Mouse (Mus musculus) ovary, adult 10 weeks (tissue): ENCODE results near the gene Efemp2. TPM values are rescaled to one million over a fixed set of nuclear protein-coding genes. Genes with fewer than 3 reads are reported as not detected.

ENCODE experiments used
- polyA plus RNA-seq: library from polyadenylated mRNA; stranded (reverse); fragments of 350-450 nt; fragmentation: Illumina TruSeq; extraction: RNeasy Lipid Tissue Mini Kit (QIAGEN cat#74804); gene quantifications from one replicate; pipeline ENCODE4 v1.2.3, GENCODE M21; 2014

Gene Efemp2
- 2.1 TPM for polyA plus RNA-seq

DNA sequence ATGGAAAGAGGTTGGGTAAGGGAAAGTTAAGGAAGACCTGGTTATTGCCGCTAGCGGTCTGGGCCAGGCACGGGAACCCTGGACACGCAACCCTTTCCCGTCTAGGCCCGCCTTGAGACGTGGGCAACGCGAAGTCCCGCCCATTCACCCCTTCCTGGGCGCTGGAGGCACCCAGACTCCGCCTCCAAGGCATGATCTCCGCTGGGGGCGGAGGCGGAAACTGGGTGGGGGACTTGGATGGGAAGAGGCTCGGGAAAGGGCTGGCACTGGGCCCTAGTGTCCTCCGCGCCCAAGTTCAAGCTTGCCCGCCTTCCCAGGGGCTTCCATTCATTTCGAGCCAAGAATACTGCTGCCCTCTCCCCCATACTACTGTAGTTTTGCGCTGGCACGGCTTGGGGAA lies at the start of gene Efemp2:
Gene Efemp2, plus strand, starts transcription at position 235 of the 400 bp plus-strand sequence.

DNA sequence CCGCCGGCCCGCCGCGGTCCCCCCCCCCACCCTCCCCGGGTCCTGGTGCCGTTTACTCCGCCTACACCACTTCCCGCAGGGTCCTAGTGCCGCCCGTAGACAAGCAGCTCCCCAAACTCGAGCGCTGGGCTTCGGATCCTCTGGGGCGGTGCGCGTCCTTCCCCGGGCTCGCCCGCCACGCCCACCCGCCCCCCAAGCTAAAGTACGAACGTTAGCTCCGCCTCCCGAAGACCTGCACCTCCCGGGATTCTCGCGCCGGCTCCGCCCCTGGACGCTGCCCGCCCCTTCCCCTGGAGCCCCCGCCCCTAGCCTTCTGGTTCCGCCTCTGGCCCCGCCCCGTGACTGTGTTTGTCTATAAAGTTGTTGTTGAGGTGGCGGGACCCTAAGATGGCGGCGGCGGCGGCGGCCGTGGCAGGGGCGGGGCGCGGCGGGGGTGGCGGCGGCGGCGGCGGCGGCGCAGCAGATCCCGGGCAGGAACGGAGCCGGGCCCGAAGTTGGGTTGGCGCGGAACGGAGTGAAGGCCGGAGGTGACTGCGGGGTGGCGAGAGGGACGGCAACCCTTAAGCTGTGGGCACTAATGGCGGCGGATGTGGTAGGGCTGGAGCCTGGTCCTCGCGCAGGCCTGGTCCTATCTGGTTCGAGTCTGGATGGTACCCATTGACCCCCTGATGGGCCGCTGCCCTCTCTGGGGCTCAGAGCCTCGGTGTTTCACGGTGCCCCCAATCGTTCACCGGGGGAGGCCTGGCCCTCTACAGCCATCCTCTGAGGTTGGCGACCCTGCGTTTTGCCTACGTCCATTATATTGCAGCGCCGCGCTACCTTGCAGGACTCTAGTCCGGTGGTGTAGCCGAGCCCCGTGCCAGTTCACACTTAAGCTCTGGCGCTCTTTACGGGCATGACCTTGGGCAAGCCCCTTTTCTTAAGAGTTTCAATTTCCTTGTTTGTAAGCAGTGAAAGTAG lies 48.7 kb upstream of the Efemp2 start, which contains the start of the genes Drap1 and AI837181:
Gene Drap1, minus strand, starts transcription at position 198 of the 960 bp plus-strand sequence.
Gene AI837181, plus strand, starts transcription at position 363 of the 960 bp plus-strand sequence.

GRCm38 (mm10) chr19:5447515-5448353 lies 26.0 kb upstream of the Efemp2 start, which contains the start of gene Fosl1:
Fosl1 (plus strand) TSS chr19:5447547.

DNA sequence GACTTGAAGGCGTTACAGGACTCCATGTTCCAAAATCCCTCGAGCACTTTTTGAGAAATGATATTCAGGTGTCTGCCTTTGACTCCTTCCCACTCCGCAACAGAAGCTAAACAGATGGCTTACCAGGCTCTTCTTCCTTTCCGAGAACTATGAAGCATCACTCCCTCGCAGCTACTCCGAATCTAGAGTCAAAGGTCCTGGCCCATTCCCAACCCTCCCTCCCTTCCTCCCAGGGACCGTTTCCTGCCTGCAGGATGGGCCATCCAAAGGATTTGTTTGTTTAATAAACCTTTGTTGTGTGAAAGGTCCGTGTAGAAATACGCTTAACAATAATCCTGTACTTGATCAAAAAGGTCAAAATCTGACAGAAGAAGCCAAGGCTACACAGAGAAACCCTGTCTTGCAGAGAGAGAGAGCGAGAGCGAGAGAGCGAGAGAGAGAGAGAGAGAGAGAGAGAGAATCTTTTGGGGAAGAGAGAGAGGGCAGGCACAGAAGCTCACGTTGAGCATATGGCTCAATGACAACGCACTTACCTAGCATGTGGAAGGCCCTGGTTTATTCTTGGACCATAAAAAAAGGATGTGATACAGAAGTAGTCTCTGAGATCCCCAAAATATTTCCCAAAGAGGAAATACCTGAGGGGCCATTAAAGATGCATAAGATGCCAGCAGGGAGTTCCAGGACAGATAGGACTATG lies 15.9 kb upstream of the Efemp2 start, which contains the start of gene Ccdc85b:
Gene Ccdc85b, minus strand, starts transcription at position 149 of the 697 bp plus-strand sequence.

DNA sequence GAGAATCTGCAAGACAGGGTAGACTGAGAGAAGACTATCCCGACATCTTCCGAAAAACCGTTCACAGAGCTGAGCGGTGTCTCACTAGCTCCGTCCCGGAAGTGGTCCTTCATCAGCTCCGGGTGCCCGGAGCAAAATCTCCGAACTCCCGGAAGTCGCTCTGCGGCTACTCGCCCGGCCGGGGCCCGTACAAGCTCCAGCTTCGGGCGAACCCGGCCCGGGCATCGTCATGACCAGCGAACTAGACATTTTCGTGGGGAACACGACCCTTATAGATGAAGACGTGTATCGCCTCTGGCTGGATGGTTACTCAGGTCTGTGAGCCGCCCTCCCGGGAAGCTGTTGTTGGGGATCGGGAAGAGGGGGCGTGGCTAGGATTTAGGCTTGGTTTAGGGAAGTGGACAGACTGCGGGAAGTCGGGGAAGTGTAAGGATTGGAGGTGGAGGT lies 13.3 kb upstream of the Efemp2 start, which contains the start of gene Fibp:
Gene Fibp, plus strand, starts transcription at position 151 of the 447 bp plus-strand sequence.

GRCm38 (mm10) chr19:5468374-5468773 lies 5.4 kb upstream of the Efemp2 start, which contains the start of gene Ctsw:
Ctsw (minus strand) TSS chr19:5468507.

GRCm38 (mm10) chr19:5487768-5488550 lies 14.2 kb downstream of the Efemp2 start, which contains the start of gene Mus81:
Mus81 (minus strand) TSS chr19:5488402.

DNA sequence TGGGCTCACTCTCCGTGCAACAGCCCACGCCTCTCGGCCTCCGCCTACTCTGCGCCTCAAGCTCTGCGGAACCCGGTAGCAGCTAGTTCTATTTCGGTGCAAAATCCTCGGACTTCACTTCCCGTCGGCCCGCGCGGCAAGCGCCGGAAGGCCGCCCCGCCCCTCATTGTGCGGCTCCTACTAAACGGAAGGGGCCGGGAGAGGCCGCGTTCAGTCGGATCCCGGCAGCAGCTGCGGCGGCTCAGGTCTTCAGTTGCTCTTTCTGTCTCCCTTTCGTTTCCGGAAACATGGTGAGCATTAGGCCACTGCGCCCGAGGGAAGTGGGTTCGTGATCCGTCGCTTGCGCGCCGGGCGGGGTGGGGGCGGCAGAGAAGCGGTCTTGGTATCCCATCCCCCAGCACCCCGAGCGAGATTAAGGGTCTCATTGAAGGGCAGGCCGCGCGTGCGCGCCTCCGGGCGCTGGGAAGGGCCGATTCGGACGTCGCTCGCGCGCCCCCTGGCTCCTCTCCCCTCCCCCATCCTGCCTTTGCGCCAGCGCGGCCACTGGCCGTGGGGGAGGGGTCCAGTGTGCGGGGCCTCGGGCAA lies 16.7 kb downstream of the Efemp2 start, which contains the start of gene Cfl1:
Gene Cfl1, plus strand, starts transcription at position 143 of the 585 bp plus-strand sequence.

DNA sequence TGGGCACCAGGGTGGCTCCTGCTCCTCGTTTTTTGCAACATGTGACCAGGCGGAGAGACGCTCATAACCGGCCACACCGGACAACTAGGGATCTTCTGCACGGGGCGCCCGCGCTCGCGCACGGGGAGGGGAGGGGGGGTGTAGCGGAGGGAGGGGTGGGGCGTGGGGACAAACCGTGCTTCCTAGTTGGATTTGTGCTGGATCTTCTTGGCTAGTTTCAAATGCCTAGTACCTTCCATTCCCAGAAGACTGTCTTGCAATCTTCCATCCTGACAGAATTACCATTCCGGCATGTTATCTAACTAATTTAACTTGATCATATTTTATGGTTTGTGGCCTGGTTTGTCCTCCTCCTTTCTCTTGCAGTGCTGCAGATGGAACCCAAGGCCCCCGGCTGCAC lies 29.9 kb downstream of the Efemp2 start, which contains the start of gene 1700020D05Rik:
Gene 1700020D05Rik, minus strand, starts transcription at position 101 of the 400 bp plus-strand sequence.

DNA sequence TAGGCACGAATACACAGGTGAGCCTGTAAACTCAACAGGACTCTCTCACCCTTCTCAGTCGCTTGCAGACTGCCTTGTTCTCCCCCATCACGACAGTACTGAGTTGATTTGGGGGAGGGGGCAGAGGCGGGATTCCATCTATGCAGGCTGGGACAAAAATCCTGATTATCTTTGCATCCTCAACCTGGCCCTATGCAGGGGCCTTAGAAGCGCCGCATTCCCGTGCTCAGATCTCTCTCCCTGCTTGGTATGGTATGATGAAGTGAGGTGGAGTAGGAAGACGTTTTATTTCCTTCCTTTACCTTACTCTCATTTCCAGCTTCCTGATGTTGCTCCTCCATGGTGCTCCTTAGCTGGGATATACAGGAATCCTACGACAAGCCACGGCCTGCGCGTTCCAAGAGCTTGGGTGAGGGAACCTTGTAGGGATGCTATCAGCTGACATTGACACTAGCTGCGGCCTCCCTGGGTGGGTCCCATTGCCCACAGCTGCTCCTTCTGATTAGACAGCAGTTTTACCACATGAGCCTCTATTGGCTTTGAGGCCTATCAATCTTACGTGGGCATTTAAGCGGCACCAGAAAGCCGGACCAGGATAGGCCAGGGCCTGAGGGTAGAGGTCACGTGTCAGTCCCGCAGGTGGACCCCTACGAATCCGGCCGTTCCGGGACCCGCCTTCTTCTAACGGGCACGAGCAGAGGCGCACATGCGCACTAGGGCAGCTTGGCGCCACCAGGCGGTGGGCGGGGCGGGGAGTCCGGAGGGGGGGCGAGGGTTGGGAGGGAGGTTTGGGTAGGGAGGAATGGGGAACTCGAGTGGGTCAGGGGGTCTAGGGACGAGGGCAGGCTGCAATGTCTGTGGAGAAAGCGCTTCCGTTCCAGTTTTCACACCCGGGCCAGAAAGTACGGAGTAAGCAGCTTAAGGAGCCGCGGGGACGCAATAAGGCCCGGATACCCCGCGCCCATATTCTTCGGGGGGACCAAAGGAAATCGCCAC lies 36.6 kb downstream of the Efemp2 start, which contains the start of gene Snx32:
Gene Snx32, minus strand, starts transcription at position 508 of the 996 bp plus-strand sequence.

Other genes starting within 250 kb of the Efemp2 start
- gene Pacs1, start 200.8 kb upstream of the Efemp2 start, polyA plus RNA-seq, result 11.4 TPM
- gene Sf3b2, start 178.5 kb upstream of the Efemp2 start, polyA plus RNA-seq, result 46.0 TPM
- not detected for gene Gal3st3, start 175.6 kb upstream of the Efemp2 start, polyA plus RNA-seq
- gene Catsper1, start 138.2 kb upstream of the Efemp2 start, polyA plus RNA-seq, result not detected
- not detected for gene Cst6, start 124.4 kb upstream of the Efemp2 start, polyA plus RNA-seq
- gene Eif1ad, start 107.2 kb upstream of the Efemp2 start, polyA plus RNA-seq, result 12.7 TPM
- gene Banf1, start 106.8 kb upstream of the Efemp2 start, polyA plus RNA-seq, result 9.0 TPM
- gene Sart1, start 85.3 kb upstream of the Efemp2 start, polyA plus RNA-seq, result 2.5 TPM
- not detected for gene Tsga10ip, start 71.4 kb upstream of the Efemp2 start, polyA plus RNA-seq
- 5.8 TPM for gene Drap1, start 49.0 kb upstream of the Efemp2 start, polyA plus RNA-seq
- gene AI837181, start 48.8 kb upstream of the Efemp2 start, polyA plus RNA-seq, result not detected
- gene Fosl1, start 26.4 kb upstream of the Efemp2 start, polyA plus RNA-seq, result not detected
- gene Ccdc85b, start 16.1 kb upstream of the Efemp2 start, polyA plus RNA-seq, result 1.5 TPM
- gene Fibp, start 13.3 kb upstream of the Efemp2 start, polyA plus RNA-seq, result 2.3 TPM
- gene Ctsw, start 5.4 kb upstream of the Efemp2 start, polyA plus RNA-seq, result not detected
- 1.6 TPM for gene Mus81, start 14.4 kb downstream of the Efemp2 start, polyA plus RNA-seq
- gene Cfl1, start 16.5 kb downstream of the Efemp2 start, polyA plus RNA-seq, result 190 TPM
- gene 1700020D05Rik, start 29.8 kb downstream of the Efemp2 start, polyA plus RNA-seq, result not detected
- not detected for gene Snx32, start 36.6 kb downstream of the Efemp2 start, polyA plus RNA-seq
- 0.20 TPM for gene Ovol1, start 86.7 kb downstream of the Efemp2 start, polyA plus RNA-seq
- gene Ap5b1, start 94.1 kb downstream of the Efemp2 start, polyA plus RNA-seq, result not detected
- gene Rnaseh2c, start 127.9 kb downstream of the Efemp2 start, polyA plus RNA-seq, result 1.2 TPM
- gene Kat5, start 136.3 kb downstream of the Efemp2 start, polyA plus RNA-seq, result 31.8 TPM
- 1.3 TPM for gene Rela, start 163.5 kb downstream of the Efemp2 start, polyA plus RNA-seq
- gene Sipa1, start 189.8 kb downstream of the Efemp2 start, polyA plus RNA-seq, result 2.2 TPM
- 1.5 TPM for gene Map3k11, start 214.8 kb downstream of the Efemp2 start, polyA plus RNA-seq
- gene Pcnx3, start 215.0 kb downstream of the Efemp2 start, polyA plus RNA-seq, result 0.29 TPM
- not detected for gene Kcnk7, start 230.4 kb downstream of the Efemp2 start, polyA plus RNA-seq